Mouse (Mus musculus): Measurements from ENCODE around the gene Ddx39b.

The Ddx39b gene

DNA sequence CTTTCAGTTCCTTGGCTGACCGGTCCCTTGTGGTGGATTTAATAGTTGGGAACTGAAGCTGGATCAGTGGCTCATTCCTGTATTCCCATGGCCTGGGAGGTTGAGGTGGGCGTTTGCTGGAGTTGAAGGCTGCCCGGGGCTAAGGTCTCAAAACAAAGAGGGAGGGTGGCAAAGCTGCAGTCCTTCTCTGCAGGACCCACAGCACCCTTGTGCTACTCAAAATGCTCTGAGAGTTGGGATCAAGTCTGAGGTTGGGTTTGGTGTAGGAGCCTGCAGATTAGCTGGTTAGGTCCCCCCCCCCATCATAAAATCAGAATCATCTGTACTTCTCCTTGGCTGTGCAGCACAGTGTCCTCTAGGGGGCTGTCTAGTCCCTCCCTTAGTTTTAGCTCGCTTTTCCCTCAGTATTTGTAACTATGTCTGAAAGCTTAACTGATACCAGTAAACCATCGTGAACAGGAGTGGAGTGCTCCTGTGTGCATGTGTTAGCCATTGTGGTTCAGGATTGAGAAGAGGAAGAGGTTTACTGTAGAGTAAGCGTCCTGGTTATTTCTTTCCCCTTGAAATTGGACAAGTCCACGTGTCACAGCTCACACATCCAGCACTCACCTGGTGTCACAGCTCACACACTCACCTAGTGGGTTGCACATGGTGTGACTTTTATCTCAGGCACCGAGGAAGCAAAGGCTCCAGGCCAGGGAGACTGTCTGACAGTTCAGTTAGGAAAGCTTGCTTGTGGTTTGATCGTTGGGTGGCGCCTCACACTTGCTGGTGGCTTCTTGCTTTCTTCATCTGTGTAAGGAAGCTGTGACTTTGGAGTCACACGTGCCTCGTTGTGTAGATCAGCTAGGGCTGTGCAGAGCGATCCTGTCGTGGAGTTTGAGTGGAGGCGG is 4.4 kb downstream of the Ddx39b start:
- peak; percentile 28 for DNase-seq

DNA sequence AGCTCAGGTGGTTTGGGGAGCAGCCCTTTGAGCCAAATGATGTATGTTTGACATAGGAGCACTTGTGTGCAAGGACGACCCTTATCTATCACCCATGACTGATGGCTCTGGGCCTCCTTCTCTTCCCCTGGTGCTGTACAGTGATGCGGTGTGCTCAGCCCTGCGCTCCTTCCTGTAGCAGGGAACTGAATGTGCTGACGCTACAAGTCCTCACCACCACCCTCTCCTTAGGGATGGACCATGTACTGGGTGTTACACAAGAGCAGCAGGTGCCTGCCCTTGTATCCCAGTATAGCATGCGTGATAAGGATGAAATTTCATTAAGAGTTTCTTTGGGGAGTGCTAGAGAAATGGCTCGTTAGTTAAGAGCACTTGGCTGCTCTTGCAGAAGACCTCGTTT is 5.6 kb downstream of the Ddx39b start:
- no peak for DNase-seq

DNA sequence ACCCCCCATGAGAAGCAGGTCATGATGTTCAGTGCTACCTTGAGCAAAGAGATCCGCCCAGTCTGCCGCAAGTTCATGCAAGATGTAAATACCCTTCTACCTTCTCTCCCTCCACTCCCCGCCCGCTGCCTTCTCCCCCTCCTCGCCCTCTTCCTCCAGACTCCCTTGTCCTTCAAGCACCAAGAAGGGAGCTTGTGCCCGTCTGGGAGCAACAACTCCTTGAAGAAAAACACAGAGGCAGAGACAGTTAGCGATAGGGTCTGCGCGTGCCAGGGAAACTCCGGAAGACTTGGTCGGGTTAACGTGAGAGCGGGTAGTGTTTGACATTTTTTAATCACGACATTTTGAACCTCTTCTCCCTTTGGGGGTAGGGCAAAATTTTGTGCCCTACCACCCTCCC is 7.4 kb downstream of the Ddx39b start:
- peak; percentile 24 for DNase-seq

DNA sequence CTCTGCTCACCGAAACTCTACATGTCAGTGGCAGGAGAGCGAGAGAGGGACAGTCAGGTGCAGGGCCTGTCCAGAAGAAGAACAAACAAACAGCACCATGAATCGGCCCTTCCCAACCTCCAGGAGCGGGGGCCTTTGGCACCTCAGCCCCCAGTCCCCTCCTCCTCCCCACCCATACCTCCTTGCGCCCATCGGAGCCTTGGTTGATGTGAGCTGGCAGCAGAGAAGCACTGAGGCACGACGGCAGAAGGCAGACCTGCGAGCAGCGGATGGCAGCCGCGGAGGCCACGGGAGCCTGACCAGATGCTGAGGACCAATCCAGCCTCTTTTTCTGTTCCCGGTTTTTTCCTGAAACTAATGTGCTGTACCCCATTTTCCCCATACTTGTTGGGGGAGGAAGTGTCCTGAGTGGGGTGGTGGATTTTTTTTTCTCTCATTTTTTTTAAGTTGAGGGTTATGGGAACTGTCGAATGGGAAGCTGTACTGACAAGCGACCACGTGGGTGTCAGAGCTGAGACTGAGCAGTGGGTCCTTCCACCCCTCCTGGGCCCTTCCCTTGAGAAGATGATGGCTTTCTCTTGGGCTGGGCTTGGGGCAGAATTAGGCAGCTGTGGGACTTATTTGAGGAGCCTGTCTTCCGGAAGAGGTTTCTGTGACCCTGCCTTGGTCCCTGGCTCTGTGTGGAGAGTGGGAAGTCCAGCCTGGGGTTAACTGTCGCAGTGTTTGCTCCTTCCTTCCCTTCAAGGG is 8.1 kb downstream of the Ddx39b start:
- DNase-seq = no peak

DNA sequence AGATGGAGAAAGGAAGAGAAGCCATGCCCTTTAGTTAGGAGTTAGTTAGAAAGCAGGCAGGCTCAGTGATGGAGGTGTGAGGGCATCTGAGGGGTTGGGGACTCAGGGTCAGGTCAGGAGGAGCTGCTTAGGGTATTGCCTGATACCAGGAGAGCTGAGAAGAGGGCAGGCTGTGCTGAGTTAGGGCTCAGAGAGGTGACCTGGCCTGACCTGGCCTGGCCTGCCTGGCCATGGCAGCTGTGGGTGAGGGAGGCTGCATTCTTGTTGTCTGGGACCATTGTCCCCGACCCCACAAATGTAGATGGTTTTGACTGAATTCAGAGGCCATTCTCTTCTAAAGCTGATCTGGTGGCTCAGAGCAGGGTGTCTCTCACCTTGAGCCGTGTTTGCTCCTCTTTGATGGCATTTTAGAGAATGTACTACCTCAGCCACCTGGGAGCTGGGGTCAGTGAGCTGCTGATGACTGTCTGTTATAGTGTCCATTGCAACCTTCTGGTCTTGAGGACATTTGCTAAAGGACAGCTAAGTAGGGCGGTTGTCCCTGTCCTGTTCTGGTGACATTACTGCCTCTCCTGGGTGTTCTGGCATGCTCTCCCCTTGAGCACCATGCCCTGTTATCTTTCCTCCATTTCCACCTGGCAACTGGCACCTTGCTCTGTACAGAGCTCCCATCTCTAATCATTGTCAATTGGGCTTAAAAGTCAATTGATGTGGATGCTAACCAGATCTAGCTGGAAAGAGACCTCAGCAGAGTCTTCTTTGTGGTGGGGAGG is 9.0 kb downstream of the Ddx39b start:
- peak; percentile 23 for DNase-seq

DNA sequence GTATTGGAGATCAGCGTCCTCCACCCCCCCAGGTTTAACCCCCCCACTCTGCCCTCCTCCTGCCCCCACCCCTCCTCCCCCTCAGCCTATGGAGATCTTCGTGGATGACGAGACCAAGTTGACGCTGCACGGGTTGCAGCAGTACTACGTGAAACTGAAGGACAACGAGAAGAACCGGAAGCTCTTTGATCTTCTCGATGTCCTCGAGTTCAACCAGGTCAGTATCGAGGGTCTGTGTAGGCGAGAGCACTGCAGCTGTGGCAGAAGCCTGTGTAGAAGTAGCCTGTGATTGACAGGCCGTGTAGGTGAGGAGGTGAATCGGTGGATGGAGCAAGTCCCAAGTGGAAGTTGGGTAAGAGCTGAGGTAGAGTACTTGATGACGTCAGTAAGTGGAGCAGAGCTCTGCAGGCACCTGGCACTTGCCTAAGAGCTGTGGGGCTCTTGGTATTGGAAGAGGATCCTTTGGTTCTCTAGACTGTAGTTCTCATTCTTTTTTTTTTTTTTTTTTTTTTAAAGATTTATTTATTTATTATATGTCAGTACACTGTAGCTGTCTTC is 9.7 kb downstream of the Ddx39b start:
- DNase-seq = peak; percentile 27

DNA sequence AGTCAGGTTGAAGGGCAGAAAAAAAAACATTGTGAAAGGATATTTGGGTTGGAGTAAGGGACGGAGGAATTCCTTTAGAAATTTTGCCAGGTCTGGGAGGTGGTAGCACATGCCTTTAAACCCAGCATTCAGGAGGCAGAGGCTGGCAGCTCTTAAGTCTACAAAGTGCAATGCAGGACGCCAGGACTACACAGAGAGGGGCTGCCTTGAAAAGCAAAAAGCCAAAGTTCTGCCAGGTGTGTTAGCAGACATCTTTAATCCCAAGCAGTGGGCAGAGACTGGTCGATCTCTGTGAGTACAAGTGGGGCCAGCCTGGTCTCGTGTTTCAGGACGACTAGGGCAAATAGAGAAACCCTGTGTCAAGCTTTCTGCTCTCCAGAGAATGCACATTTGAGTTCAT is 10.4 kb downstream of the Ddx39b start:
- DNase-seq = peak; percentile 24

DNA sequence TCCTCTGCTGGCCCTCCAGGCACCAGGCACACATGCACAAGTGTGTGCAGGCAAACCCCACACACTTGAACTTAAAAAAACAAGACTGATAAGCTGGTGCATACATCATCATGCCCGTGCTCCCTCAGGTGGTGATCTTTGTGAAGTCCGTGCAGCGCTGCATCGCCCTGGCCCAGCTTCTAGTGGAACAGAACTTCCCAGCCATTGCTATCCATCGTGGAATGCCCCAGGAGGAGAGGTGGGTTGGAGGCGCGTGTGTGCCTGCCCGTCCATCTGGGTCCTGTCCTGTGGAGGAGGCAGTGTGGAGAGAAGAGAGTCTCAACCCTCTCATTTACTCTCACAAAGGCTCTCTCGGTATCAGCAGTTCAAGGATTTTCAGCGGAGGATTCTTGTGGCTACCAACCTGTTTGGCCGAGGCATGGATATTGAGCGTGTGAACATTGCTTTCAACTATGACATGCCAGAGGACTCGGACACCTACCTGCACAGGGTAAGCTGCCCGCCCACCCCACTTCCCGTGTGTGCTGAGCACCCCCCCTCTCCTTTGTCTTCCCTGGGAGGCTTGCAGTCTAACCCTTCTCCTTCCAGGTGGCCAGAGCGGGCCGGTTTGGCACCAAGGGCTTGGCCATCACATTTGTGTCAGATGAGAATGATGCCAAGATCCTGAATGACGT is 11.2 kb downstream of the Ddx39b start:
- DNase-seq = peak; percentile 39

DNA sequence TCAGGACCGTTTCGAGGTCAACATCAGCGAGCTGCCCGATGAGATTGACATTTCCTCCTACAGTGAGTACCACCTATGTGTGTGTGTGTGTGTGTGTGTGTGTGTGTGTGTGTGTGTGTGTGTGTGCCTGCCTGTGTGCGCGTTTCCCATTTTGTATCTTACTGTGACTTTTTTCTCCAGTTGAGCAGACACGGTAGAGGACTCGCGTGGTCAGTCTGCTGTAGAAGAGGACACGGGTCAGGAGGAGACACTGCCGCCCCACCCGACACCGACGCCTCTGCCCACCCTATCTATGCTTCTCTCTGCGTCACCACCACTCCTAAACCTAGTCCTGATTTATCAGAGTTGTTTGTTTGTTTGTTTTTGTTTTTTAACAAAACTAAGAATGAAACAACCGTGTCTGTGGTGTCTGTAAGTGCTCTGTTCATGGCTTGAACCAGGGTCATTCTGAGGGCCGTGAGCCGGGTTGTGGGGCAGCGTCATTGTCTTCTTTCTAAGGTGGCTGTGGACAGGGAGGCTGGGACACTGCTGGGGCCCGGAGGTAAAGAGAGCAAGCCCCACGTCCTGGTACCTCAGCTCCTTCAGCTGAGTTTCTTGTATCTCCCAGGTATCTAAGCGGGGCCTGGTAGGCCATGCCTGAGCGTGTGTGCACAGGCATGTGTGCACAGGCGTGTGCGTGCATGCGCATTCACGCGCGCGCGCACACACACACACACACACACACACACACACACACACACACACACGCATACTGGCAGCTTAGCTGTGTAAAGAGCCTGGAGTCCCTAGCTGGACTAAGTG is 11.9 kb downstream of the Ddx39b start:
- peak; percentile 20 for DNase-seq

DNA sequence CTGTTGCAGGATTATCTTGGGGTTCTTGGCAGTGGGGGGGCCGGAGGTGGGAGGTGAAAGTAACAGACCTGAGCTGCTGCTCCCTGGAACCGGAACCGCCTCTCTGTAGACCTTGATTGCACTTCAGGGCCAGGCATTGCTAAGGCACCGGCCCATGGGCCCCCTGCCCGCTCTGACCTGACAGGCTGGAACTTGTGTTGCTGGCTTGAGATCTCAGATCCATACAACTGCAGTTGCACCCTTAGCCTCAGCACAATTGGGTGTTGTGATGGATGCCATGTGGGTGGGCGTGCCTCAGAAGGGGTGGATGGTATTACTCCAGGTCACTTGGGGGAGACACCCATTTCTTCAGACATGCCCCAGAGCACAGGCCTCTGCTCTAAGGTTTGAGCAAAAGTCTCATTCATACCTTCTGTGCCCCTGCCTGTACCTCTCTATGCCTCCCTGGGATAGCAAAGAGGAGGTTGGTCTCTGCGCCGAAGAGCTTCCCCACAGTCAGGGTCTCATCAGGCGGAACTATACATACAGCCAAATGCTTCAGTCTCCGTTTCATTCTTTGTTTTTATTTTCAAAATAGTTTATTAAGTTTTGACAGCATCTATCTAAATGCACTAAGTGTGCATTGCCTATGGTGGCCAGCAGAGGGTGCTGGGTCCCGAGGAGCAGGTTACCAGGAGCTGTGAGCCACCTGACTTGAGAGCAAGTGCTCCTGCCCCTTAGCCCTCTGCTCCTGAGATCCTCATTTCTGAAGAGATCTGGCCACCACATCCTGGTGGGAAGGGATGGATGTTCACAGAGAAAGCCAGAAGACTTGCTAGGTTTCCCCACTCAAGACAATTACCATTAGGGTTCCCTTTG is 12.9 kb downstream of the Ddx39b start:
- DNase-seq = peak; percentile 60

DNA sequence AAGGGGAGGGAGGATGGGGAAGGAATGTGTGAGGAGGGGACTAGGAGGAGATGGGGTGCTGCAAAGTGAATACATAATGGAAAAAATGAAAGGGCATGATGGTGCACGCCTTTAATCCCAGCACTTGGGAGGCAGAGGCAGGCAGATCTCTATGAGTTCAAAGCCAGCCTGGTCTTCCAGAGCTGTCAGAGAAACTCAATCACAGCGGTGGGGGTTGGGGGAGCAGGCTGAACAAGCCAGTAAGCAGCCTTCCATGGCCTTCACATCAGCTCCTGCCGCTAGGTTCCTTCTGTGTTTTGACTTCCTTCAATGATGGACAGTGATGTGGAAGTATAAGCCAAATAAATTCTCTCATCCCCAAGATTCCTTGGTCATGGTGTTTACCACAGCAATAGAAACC is 13.8 kb downstream of the Ddx39b start:
- peak; percentile 31 for DNase-seq

DNA sequence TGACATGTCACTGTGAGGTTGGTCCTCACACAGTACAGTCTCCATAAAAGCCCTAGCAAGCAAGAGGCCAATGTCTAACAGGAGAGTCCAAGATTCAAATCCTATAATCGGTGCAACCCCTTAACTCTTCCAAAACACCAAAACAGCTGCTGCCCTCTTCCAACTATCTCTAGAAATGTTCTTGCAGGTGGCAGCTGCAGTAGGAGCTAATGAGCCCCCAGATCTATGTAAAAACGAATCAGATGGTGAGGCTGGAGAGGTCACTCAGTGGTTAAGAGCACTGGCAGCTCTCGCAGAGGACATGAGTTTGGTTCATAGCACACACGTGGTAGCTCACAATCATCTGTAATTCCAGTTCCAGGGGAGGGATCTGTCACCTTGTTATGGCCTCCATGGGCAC is 14.2 kb downstream of the Ddx39b start:
- peak; percentile 7 for DNase-seq

DNA sequence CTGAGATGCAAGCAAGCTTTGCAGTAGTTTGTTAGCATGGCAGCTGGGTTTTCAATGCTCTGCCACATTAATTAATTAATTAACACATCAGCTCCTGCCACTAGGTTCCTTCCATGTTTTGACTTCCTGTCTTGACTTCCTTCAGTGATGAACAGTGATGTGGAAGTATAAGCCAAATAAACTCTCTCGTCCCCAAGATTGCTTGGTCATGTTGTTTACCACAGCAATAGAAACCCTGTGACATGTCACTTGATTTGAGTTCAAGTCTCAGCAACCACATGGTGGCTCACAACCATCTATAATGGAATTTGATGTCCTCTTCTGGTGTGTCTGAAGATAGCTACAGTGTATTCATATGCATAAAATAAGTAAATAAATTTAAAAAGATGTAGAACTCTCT is 15.8 kb downstream of the Ddx39b start:
- DNase-seq = no peak

DNA sequence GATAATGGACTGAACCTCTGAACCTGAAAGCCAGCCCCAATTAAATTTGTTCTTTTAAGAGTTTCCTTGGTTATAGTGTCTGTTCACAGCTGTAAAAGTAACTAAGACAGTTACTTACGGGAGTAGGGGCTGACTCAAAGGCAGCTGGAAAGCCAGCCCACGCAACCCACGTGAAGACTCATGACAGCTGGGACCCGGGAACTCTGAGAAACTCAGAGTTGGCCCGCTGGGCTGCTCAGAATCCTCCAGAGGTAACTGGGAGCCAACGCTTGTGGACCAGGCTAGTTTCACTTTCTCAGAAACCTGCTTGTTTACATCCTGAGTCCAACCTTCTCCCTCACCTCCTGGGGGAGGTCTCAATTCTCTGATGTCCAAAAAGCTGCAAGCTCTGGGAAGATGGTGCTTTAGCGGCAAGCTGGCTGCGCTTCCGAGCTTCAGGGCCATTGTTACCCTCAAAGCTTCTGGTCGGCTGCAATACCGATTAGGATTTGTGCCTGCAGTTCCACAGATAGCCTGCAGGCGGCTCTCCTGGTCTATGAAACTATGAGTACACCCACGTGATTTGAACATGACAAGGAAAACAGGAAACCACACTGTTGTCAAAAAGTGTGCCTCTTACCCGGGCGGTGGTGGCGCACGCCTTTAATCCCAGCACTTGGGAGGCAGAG is 16.4 kb downstream of the Ddx39b start:
- DNase-seq = peak; percentile 90

DNA sequence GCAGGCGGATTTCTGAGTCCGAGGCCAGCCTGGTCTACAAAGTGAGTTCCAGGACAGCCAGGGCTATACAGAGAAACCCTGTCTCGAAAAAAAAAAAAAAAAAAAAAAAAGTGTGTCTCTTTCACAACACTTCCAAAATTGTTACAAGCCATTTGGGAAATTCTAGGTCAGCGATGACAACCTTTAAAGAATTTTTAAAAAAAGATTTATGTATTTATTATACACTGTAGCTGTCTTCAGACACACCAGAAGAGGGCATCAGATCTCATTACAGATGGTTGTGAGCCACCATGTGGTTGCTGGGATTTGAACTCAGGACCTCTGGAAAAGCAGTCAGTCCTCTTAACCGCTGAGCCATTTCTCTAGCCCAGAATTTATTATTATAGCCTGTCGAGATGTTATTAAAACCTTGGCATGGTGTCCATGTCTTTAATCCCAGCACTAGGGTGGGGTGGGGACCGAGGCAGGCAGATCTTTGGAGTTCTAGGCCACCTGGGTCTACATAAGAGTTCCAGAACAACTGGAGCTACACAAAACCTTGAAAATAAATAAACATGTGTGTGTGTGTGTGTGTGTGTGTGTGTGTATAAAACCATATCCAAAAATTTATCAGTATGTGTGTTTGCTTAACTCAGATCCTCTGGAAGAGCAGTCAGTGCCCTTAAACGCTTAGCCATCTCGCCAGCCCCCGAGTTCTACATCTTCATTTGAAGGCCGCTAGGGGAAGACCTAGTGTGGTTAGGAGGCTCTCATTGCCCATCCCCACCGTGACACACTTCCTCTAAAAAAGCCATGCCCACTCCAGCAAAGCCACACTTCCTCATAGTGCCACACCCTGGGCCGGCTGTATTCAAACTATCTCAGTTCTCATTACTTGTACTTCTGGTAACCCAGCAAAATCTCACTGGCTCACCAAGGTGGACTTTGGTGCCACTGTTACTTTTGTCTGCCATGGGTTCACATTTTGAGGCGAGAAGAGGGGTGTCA is 17.2 kb downstream of the Ddx39b start:
- peak; percentile 25 for DNase-seq

DNA sequence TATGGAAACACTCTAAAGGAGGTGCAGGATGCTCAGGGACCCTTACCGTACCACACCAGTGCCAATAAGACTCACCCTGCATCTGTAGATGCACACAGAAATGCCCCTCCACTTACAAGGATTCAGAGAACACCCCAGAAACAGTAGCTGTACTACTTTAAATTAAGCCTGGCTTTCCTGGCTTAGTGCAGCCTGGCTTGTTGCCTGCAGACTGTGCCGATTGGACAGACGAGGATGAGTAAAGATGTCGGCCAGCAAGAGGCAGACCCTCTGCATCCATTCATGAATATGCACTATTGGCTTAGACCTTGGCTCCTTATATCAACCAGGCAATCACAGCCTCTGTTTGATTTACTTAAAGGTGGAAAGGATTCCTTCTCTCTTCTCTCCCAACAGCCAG is 18.1 kb downstream of the Ddx39b start:
- peak; percentile 18 for DNase-seq

DNA sequence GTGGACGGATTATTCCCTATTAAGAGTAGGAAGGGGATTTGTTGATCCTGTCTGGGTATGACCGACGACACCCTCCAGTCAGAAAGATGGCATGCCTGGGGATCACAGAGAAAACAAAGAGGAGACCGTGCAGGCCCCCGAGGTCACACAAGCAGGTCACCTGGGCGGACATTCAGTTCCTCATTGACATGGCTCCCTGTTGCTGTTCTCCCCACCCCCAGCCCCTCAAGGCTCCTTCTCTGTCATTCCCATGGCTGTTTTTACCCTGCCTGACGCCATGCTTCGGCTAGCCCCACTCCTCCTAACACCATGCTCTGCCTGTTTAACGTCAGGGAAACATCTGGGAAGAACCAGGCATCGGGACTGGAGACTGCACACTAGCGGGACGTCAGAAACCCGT is 20.1 kb downstream of the Ddx39b start:
- DNase-seq = peak; percentile 26

DNA sequence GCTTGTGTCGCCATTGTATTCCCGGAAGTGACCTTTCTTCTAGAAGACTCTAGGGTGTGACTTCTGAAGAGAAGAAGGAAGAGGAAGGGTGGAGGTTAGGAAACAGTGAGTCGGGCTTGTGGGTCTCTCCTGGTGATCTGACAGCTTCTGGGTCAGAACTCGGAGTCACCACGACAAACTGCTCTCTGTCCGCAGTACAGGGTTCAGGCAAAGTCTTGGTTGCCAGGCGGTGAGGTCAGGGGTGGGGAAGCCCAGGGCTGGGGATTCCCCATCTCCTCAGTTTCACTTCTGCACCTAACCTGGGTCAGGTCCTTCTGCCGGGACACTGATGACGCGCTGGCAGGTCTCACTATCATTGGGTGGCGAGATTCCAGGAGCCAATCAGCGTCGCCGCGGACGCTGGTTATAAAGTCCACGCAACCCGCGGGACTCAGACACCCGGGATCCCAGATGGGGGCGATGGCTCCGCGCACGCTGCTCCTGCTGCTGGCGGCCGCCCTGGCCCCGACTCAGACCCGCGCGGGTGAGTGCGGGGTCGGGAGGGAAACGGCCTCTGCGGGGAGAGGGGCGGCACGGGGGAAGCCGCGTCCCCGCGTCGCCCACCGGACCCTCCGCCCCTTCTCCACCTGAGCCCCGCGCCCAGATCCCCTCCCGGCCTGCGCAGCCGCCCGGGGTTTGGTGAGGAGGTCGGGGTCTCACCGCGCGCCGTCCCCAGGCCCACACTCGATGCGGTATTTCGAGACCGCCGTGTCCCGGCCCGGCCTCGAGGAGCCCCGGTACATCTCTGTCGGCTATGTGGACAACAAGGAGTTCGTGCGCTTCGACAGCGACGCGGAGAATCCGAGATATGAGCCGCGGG is 21.3 kb downstream of the Ddx39b start, which contains the start of gene H2-D1:
H2-D1 (plus strand) TSS at position 67 of the 859 bp plus-strand sequence.
- DNase-seq = peak; percentile 93
